Mouse (Mus musculus) G1E (cell line): Measurements from ENCODE around the gene Arhgef19.

ENCODE experiments used
- CTCF ChIP-seq: IDR thresholded peaks from 2 replicates; pipeline ENCODE4 v1.5.1; 2012; ENCODE audit warnings: low read depth, low read length, inconsistent platforms, mixed read lengths
- GATA1 ChIP-seq: IDR thresholded peaks from 2 replicates; pipeline ENCODE4 v1.6.1; 2012; ENCODE audit warnings: borderline replicate concordance, low read length, inconsistent platforms, mixed read lengths
- GATA2 ChIP-seq: IDR thresholded peaks from 2 replicates; pipeline ENCODE4 v1.6.1; 2012; ENCODE audit warnings: low read depth, low read length, inconsistent platforms, borderline replicate concordance
- POLR2AphosphoS5 ChIP-seq: IDR thresholded peaks from 2 replicates; pipeline ENCODE4 v1.6.1; 2012; ENCODE audit warnings: low read depth, low read length, inconsistent platforms; ENCODE audit not compliant: insufficient replicate concordance
- TAL1 ChIP-seq: conservative IDR thresholded peaks from 2 replicates; pipeline ENCODE4 v1.6.1; 2012; ENCODE audit warnings: low read depth, low read length, inconsistent platforms, mixed read lengths

DNA sequence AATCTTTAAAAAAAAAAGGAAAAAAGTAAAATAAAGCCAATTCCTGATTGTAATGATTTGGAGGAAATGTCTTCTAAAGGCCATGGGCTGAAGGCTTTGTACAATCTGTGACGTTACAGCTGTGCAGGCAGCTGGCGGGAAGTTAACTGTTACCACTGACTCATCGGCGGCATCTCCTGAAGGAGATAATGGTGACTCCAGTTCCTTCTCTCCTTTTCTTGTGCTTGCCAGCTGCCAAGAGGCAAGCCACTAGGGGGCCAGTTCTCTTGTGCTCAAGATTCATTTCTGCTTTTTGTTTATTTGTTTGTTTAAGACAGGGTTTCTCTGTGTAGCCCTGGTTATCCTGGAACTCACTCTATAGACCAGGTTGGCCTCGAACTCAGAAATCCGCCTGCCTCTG is 29.8 kb downstream of the Arhgef19 start:
- TF ChIP-seq CTCF (no peak), TAL1 (no peak), POLR2AphosphoS5 (no peak), GATA2 (no peak), GATA1 (no peak)
